Mouse (Mus musculus): Measurements from ENCODE around the gene Slc16a13. TPM values are rescaled to one million over a fixed set of nuclear protein-coding genes. Genes with fewer than 3 reads are reported as not detected.
A peak's percentile ranks its signal among the peaks of the same experiment; 100 is the strongest.

The Slc16a13 gene
- polyA plus RNA-seq (2016; fragmentation: Nextera tagmentation; extraction: Ambion mirVana), result 14.3 and 14.4 TPM in 2 replicates

GRCm38 (mm10) chr11:70220731-70221602 is at the start of gene Slc16a13:
Gene Slc16a13 (minus strand): TSS chr11:70221064.
- H3K36me3 ChIP-seq (replicated peaks), result peaks cover 15% of the 10 kb centered on the region
- peak; percentile 96 for ATAC-seq (ENCODE audit: low FRiP score)
- peak within 1 kb of the TSS; percentile 91 for H3K27ac ChIP-seq
- no peaks in the 10 kb centered on the region for H3K9me3 ChIP-seq
- H3K9ac ChIP-seq, result peak within 1 kb of the TSS; percentile 77
- H3K4me3 ChIP-seq (replicated peaks), result peak within 1 kb of the TSS; percentile 57
- H3K4me1 ChIP-seq, result peaks cover 36% of the 10 kb centered on the region
- WGBS, result under 1% methylated on average over 28 of the region's 28 CpGs
- H3K27me3 ChIP-seq, result peaks cover 52% of the 10 kb centered on the region
- peak within 1 kb of the TSS; percentile 91 for H3K4me2 ChIP-seq

- 74% methylated on average over 1 of the region's 1 CpGs for WGBS
- Histone ChIP-seq H3K4me1 (no peaks in the 10 kb centered on the region), H3K27ac (no peak overlapping the region), H3K9ac (no peak overlapping the region), H3K36me3 (replicated peaks) (no peaks in the 10 kb centered on the region), H3K9me3 (no peaks in the 10 kb centered on the region), H3K27me3 (peaks cover 9% of the 10 kb centered on the region; the same call in 1 of the 2 replicates), H3K4me2 (no peak overlapping the region), H3K4me3 (replicated peaks) (no peak overlapping the region)
- ATAC-seq (ENCODE audit: low FRiP score), result no peak
These were observed 45.5 kb upstream of the Slc16a13 start for GRCm38 (mm10) chr11:70266405-70266804.

- Histone ChIP-seq H3K4me1 (no peaks in the 10 kb centered on the region), H3K27me3 (peaks cover 8% of the 10 kb centered on the region; the same call in 1 of the 2 replicates), H3K27ac (no peak overlapping the region), H3K9ac (no peak overlapping the region), H3K4me2 (no peak overlapping the region), H3K36me3 (replicated peaks) (no peaks in the 10 kb centered on the region), H3K4me3 (replicated peaks) (no peak overlapping the region), H3K9me3 (no peaks in the 10 kb centered on the region)
- WGBS, result 79% methylated on average over 4 of the region's 4 CpGs
- no peak for ATAC-seq (ENCODE audit: low FRiP score)
These were observed 45.0 kb upstream of the Slc16a13 start for GRCm38 (mm10) chr11:70265819-70266218.

- no peak for ATAC-seq (ENCODE audit: low FRiP score)
- Histone ChIP-seq H3K4me1 (no peaks in the 10 kb centered on the region), H3K27ac (no peak overlapping the region), H3K27me3 (peaks cover 8% of the 10 kb centered on the region; the same call in 1 of the 2 replicates), H3K9ac (no peak overlapping the region), H3K4me2 (no peak overlapping the region), H3K36me3 (replicated peaks) (no peaks in the 10 kb centered on the region), H3K9me3 (no peaks in the 10 kb centered on the region), H3K4me3 (replicated peaks) (no peak overlapping the region)
- 63% methylated on average over 3 of the region's 3 CpGs for whole genome bisulfite sequencing
These were observed 44.4 kb upstream of the Slc16a13 start for GRCm38 (mm10) chr11:70265252-70265651.

- no peak for ATAC-seq (ENCODE audit: low FRiP score)
- H3K36me3 ChIP-seq (replicated peaks), result no peaks in the 10 kb centered on the region
- H3K9ac ChIP-seq, result no peak overlapping the region
- H3K4me3 ChIP-seq (replicated peaks), result no peak overlapping the region
- H3K4me2 ChIP-seq, result no peak overlapping the region
- H3K9me3 ChIP-seq, result no peaks in the 10 kb centered on the region
- H3K27me3 ChIP-seq, result peaks cover 33% of the 10 kb centered on the region
- H3K4me1 ChIP-seq, result peaks cover 12% of the 10 kb centered on the region; the same call in 1 of the 2 replicates
- no peak overlapping the region for H3K27ac ChIP-seq
- WGBS, result 91% methylated on average over 4 of the region's 4 CpGs
These were observed 38.2 kb upstream of the Slc16a13 start for GRCm38 (mm10) chr11:70259035-70259434.

- no peaks in the 10 kb centered on the region for H3K36me3 ChIP-seq (replicated peaks)
- no peak for ATAC-seq (ENCODE audit: low FRiP score)
These were observed 34.2 kb upstream of the Slc16a13 start, which contains the start of gene Alox12 for GRCm38 (mm10) chr11:70254931-70255531. Gene Alox12 (minus strand): TSS chr11:70255353.

GRCm38 (mm10) chr11:70254337-70254736 is 33.5 kb upstream of the Slc16a13 start:
- Histone ChIP-seq H3K4me1 (peaks cover 12% of the 10 kb centered on the region; the same call in 1 of the 2 replicates), H3K27me3 (peaks cover 73% of the 10 kb centered on the region), H3K27ac (no peak overlapping the region), H3K9ac (no peak overlapping the region), H3K36me3 (replicated peaks) (no peaks in the 10 kb centered on the region), H3K4me3 (replicated peaks) (peak overlapping the region; percentile 24), H3K9me3 (no peaks in the 10 kb centered on the region), H3K4me2 (peak overlapping the region; percentile 39; the same call in 1 of the 2 replicates)
- 7% methylated on average over 18 of the region's 18 CpGs for WGBS
- no peak for ATAC-seq (ENCODE audit: low FRiP score)

More at GRCm38 (mm10) chr11:70254931-70255531, 34.2 kb upstream of the Slc16a13 start, which contains the start of gene Alox12:
- Histone ChIP-seq H3K4me1 (peaks cover 12% of the 10 kb centered on the region; the same call in 1 of the 2 replicates), H3K27me3 (peaks cover 72% of the 10 kb centered on the region), H3K9me3 (no peaks in the 10 kb centered on the region), H3K27ac (no peak within 1 kb of the TSS), H3K4me2 (peak within 1 kb of the TSS; percentile 39), H3K9ac (no peak within 1 kb of the TSS), H3K4me3 (replicated peaks) (peak within 1 kb of the TSS; percentile 24)
- WGBS, result 1% methylated on average over 25 of the region's 25 CpGs

- no peak overlapping the region for H3K9ac ChIP-seq
- ATAC-seq (ENCODE audit: low FRiP score), result no peak
- peaks cover 12% of the 10 kb centered on the region; the same call in 1 of the 2 replicates for H3K4me1 ChIP-seq
- H3K4me3 ChIP-seq (replicated peaks), result no peak overlapping the region
- H3K9me3 ChIP-seq, result no peaks in the 10 kb centered on the region
- H3K27ac ChIP-seq, result no peak overlapping the region
- peaks cover 76% of the 10 kb centered on the region for H3K27me3 ChIP-seq
- WGBS, result 80% methylated on average over 8 of the region's 8 CpGs
- no peaks in the 10 kb centered on the region for H3K36me3 ChIP-seq (replicated peaks)
- no peak overlapping the region for H3K4me2 ChIP-seq
These were observed 31.0 kb upstream of the Slc16a13 start for GRCm38 (mm10) chr11:70251853-70252252.

GRCm38 (mm10) chr11:70250150-70250549 is 29.3 kb upstream of the Slc16a13 start:
- Histone ChIP-seq H3K27me3 (peaks cover 62% of the 10 kb centered on the region), H3K9ac (no peak overlapping the region), H3K27ac (no peak overlapping the region), H3K4me3 (replicated peaks) (no peak overlapping the region), H3K4me1 (peaks cover 11% of the 10 kb centered on the region; the same call in 1 of the 2 replicates), H3K36me3 (replicated peaks) (no peaks in the 10 kb centered on the region), H3K9me3 (no peaks in the 10 kb centered on the region), H3K4me2 (no peak overlapping the region)
- WGBS, result 77% methylated on average over 11 of the region's 11 CpGs
- ATAC-seq (ENCODE audit: low FRiP score), result no peak

GRCm38 (mm10) chr11:70247136-70247845 is 26.4 kb upstream of the Slc16a13 start:
- no peak overlapping the region for H3K9ac ChIP-seq
- H3K9me3 ChIP-seq, result no peaks in the 10 kb centered on the region
- WGBS, result 47% methylated on average over 9 of the region's 9 CpGs
- no peak overlapping the region for H3K4me3 ChIP-seq (replicated peaks)
- H3K27me3 ChIP-seq, result peaks cover 45% of the 10 kb centered on the region
- no peaks in the 10 kb centered on the region for H3K4me1 ChIP-seq
- H3K27ac ChIP-seq, result no peak overlapping the region
- no peak overlapping the region for H3K4me2 ChIP-seq
- no peaks in the 10 kb centered on the region for H3K36me3 ChIP-seq (replicated peaks)
- no peak for ATAC-seq (ENCODE audit: low FRiP score)

GRCm38 (mm10) chr11:70242591-70242990 is 21.7 kb upstream of the Slc16a13 start:
- H3K9me3 ChIP-seq, result no peaks in the 10 kb centered on the region
- peaks cover 18% of the 10 kb centered on the region for H3K27me3 ChIP-seq
- no peak overlapping the region for H3K4me3 ChIP-seq (replicated peaks)
- 72% methylated on average over 11 of the region's 11 CpGs for WGBS
- no peak for ATAC-seq (ENCODE audit: low FRiP score)
- no peak overlapping the region for H3K9ac ChIP-seq
- no peak overlapping the region for H3K4me2 ChIP-seq
- H3K4me1 ChIP-seq, result peaks cover 22% of the 10 kb centered on the region
- no peak overlapping the region for H3K27ac ChIP-seq
- no peaks in the 10 kb centered on the region for H3K36me3 ChIP-seq (replicated peaks)
